ENCODE assay signal across 9 mouse cellular contexts in genomic region chr3:101570747-101571514, GRCm38 (mm10). TPM values are rescaled to one million over a fixed set of nuclear protein-coding genes. Genes with fewer than 3 reads are reported as not detected.
DNase-seq lines count a peak whose midpoint lies in the region; ATAC-seq and TF ChIP-seq lines count a peak whose summit lies in the region.
"Had no signal": no experiment of that assay in that cellular context is flagged by ENCODE, and none has a peak within 500 bp of the region (broad histone marks: within the 10 kb centered on the region; RNA-seq: fewer than 3 reads in every experiment).

No protein-coding gene starts in this region.

- 79% methylated on average over 6 of the region's 6 CpGs for WGBS in liver, embryonic 11.5 days
- 85% methylated on average over 6 of the region's 6 CpGs for WGBS in liver, postnatal 0 days (ENCODE audit: insufficient replicate concordance)
- WGBS in forebrain, embryonic 16.5 days = 83% methylated on average over 6 of the region's 6 CpGs
- WGBS in neural tube, embryonic 15.5 days = 83% methylated on average over 6 of the region's 6 CpGs

- H3K9me3 ChIP-seq in liver, embryonic 11.5 days (ENCODE audit: control insufficient read depth, low read length) = no peaks in the 10 kb centered on the region
- no peaks in the 10 kb centered on the region for H3K9me3 ChIP-seq in liver, postnatal 0 days (ENCODE audit: low read length)
- H3K9me3 ChIP-seq in ES-E14 (ENCODE audit: control insufficient read depth, insufficient read depth, low read depth, low read length) = no peaks in the 10 kb centered on the region
- H3K9me3 ChIP-seq in forebrain, embryonic 16.5 days (ENCODE audit: control insufficient read depth, low read length) = no peaks in the 10 kb centered on the region
- no peaks in the 10 kb centered on the region for H3K9me3 ChIP-seq in neural tube, embryonic 15.5 days (replicated peaks)

- H3K4me3 ChIP-seq in liver, embryonic 11.5 days (ENCODE audit: low read depth, low read length) = no peak overlapping the region
- no peak overlapping the region for H3K4me3 ChIP-seq in liver, postnatal 0 days (ENCODE audit: low read depth, low read length)
- H3K4me3 ChIP-seq in ES-E14 (ENCODE audit: insufficient read depth in 1 of 2, low read depth in 1 of 2, low read length in 2 of 2, poor library complexity in 1 of 2, severe bottlenecking in 1 of 2) = peak overlapping the region; percentile 1 to 32; a peak in 3 of 4 replicates
- H3K4me3 ChIP-seq in forebrain, embryonic 16.5 days (replicated peaks; ENCODE audit: low read length) = no peak overlapping the region
- H3K4me3 ChIP-seq in neural tube, embryonic 15.5 days (replicated peaks) = no peak overlapping the region

- no peak overlapping the region for H3K9ac ChIP-seq in liver, embryonic 11.5 days (ENCODE audit: low read depth, low read length)
- no peak overlapping the region for H3K9ac ChIP-seq in liver, postnatal 0 days (replicated peaks)
- peak overlapping the region; percentile 28; the same call in 1 of the 2 replicates for H3K9ac ChIP-seq in ES-E14 (ENCODE audit: insufficient read depth, low read depth, low read length, poor library complexity, severe bottlenecking)
- no peak overlapping the region for H3K9ac ChIP-seq in forebrain, embryonic 16.5 days (replicated peaks; ENCODE audit: low read depth, low read length)
- no peak overlapping the region for H3K9ac ChIP-seq in neural tube, embryonic 15.5 days (replicated peaks)

- no peak for TF ChIP-seq CTCF in liver, postnatal 0 days (IDR thresholded peaks at IDR 0.05; ENCODE audit: low read depth)

- in situ Hi-C loops in ES-E14 (cut with MboI; ENCODE audit: low sequenced_read_pairs in 2 of 2, unreplicated experiment in 2 of 2) = no loop called here

- intact Hi-C loops in heart, postnatal 25 days (cut with DNase I) = no loop called here

- TF ChIP-seq EP300 in liver, postnatal 0 days (IDR thresholded peaks at IDR 0.05; ENCODE audit: low read depth) = no peak

- no peaks in the 10 kb centered on the region for H3K27me3 ChIP-seq in liver, embryonic 11.5 days (replicated peaks; ENCODE audit: control insufficient read depth, insufficient read depth, low read length)
- H3K27me3 ChIP-seq in liver, postnatal 0 days (ENCODE audit: insufficient read depth, low read length) = no peaks in the 10 kb centered on the region
- no peaks in the 10 kb centered on the region for H3K27me3 ChIP-seq in forebrain, embryonic 16.5 days (replicated peaks; ENCODE audit: control insufficient read depth, insufficient read depth, low read length)
- H3K27me3 ChIP-seq in neural tube, embryonic 15.5 days (replicated peaks) = no peaks in the 10 kb centered on the region

- 0 out of 2 replicates have a peak, but pooled peaks have one; percentile 29 for ATAC-seq in liver, embryonic 11.5 days (replicated peaks; ENCODE audit: low FRiP score)
- no peak for ATAC-seq in liver, postnatal 0 days
- no peak; the same call in 1 of the 2 replicates for ATAC-seq in forebrain, embryonic 16.5 days
- no peak for ATAC-seq in neural tube, embryonic 15.5 days (ENCODE audit: low FRiP score)
- no peak; the same call in 1 of the 2 replicates for ATAC-seq in erythroid progenitor cell, adult 5-6 weeks (replicated peaks; ENCODE audit: low FRiP score, poor library complexity, severe bottlenecking)

- no peak overlapping the region for H3K27ac ChIP-seq in liver, embryonic 11.5 days (ENCODE audit: low read depth, low read length)
- no peak overlapping the region for H3K27ac ChIP-seq in liver, postnatal 0 days (ENCODE audit: low read depth)
- peak overlapping the region; percentile 95 for H3K27ac ChIP-seq in ES-E14 (ENCODE audit: insufficient read depth, low read depth, low read length, poor library complexity, severe bottlenecking)
- H3K27ac ChIP-seq in forebrain, embryonic 16.5 days (ENCODE audit: low read length) = 0 out of 2 replicates have a peak overlapping the region, but pooled peaks have one; percentile 11
- peak overlapping the region; percentile 49; the same call in 1 of the 2 replicates for H3K27ac ChIP-seq in neural tube, embryonic 15.5 days (replicated peaks)

- H3K4me1 ChIP-seq in liver, embryonic 11.5 days (replicated peaks; ENCODE audit: control insufficient read depth, insufficient read depth, low read length) = no peaks in the 10 kb centered on the region
- no peaks in the 10 kb centered on the region for H3K4me1 ChIP-seq in liver, postnatal 0 days (ENCODE audit: insufficient read depth)
- H3K4me1 ChIP-seq in ES-E14 (ENCODE audit: control insufficient read depth in 2 of 2, insufficient read depth in 2 of 2, low read length in 2 of 2, poor library complexity in 1 of 2) = peaks cover 4 to 29% of the 10 kb centered on the region in 2 experiments
- H3K4me1 ChIP-seq in forebrain, embryonic 16.5 days (replicated peaks; ENCODE audit: control insufficient read depth, insufficient read depth, low read length) = peaks cover 18% of the 10 kb centered on the region
- peaks cover 22% of the 10 kb centered on the region for H3K4me1 ChIP-seq in neural tube, embryonic 15.5 days

- peaks cover 8% of the 10 kb centered on the region; the same call in 1 of the 2 replicates for H3K36me3 ChIP-seq in liver, embryonic 11.5 days (ENCODE audit: control insufficient read depth, insufficient read depth, low read length)
- peaks cover 7% of the 10 kb centered on the region for H3K36me3 ChIP-seq in liver, postnatal 0 days (replicated peaks; ENCODE audit: insufficient read depth, low read length)
- peaks cover 9% of the 10 kb centered on the region for H3K36me3 ChIP-seq in ES-E14 (ENCODE audit: control insufficient read depth, insufficient read depth, low read length, poor library complexity, severe bottlenecking)
- H3K36me3 ChIP-seq in forebrain, embryonic 16.5 days (ENCODE audit: control insufficient read depth, insufficient read depth) = peaks cover 3% of the 10 kb centered on the region; the same call in 1 of the 2 replicates
- peaks cover 14% of the 10 kb centered on the region for H3K36me3 ChIP-seq in neural tube, embryonic 15.5 days

- H3K4me2 ChIP-seq in liver, embryonic 11.5 days = no peak overlapping the region
- no peak overlapping the region for H3K4me2 ChIP-seq in liver, postnatal 0 days (ENCODE audit: low read depth, low read length)
- H3K4me2 ChIP-seq in forebrain, embryonic 16.5 days (ENCODE audit: low read length) = no peak overlapping the region
- no peak overlapping the region for H3K4me2 ChIP-seq in neural tube, embryonic 15.5 days

- no peak for DNase-seq in liver, embryonic 11.5 days (ENCODE audit: low spot score)
- DNase-seq in liver, postnatal 0 days = no peak
- DNase-seq in ES-E14 (ENCODE audit: low read depth, low spot score) = peak; percentile 96
- DNase-seq in adrenal gland, adult 8-10 months = no peak
- no peak for DNase-seq in heart, postnatal 25 days (ENCODE audit: low spot score)
- DNase-seq: gastrocnemius, postnatal 25 days had no signal

TF ChIP-seq in ES-E14, 5 proteins besides CTCF, POLR2A, EP300 and RAD21:
- no peak for TF ChIP-seq ZNF384 (IDR thresholded peaks at IDR 0.05; ENCODE audit: low read depth, low read length)
- TF ChIP-seq MAFK (IDR thresholded peaks at IDR 0.05; ENCODE audit: insufficient read depth, low read depth, low read length) = no peak
- TF ChIP-seq HCFC1 (IDR thresholded peaks at IDR 0.05; ENCODE audit: borderline replicate concordance, insufficient read depth, low read length) = no peak
- no peak for TF ChIP-seq CHD2 (IDR thresholded peaks at IDR 0.05; ENCODE audit: low read depth, low read length)
- TF ChIP-seq ZC3H11A (IDR thresholded peaks at IDR 0.05; ENCODE audit: borderline replicate concordance, low read depth, low read length) = no peak

RNA-seq across cellular contexts. Expression of gene Atp1a1, which starts 33.6 kb away (rescaled TPM):
- 127 and 136 TPM in 2 replicates for polyA plus RNA-seq in liver, embryonic 11.5 days (2014; fragmentation: Nextera tagmentation; extraction: Ambion mirVana)
- 39.3 and 40.8 TPM in 2 replicates for polyA plus RNA-seq in liver, postnatal 0 days (2015; fragmentation: Nextera tagmentation; extraction: Ambion mirVana)
- total RNA-seq in ES-E14 (2012; rRNA removed) = 485 and 621 TPM in 2 replicates
- 42.7 and 49.2 TPM in 2 replicates for polyA plus RNA-seq in forebrain, embryonic 16.5 days (2015; fragmentation: Nextera tagmentation; extraction: Ambion mirVana)
- 77.2 and 88.7 TPM in 2 replicates for polyA plus RNA-seq in neural tube, embryonic 15.5 days (2015; fragmentation: Nextera tagmentation; extraction: Ambion mirVana)
- total RNA-seq in adrenal gland, adult 8-10 months (2022) = 100 to 1,000 TPM; 800 to 966 (median 845) TPM
- total RNA-seq in heart, postnatal 25 days (2021) = 100 to 1,000 TPM; 660 to 766 TPM
- 54.1 and 59.9 TPM in 2 replicates for total RNA-seq in erythroid progenitor cell, adult 5-6 weeks (2015; ENCODE audit: low replicate concordance)
- total RNA-seq in erythroid progenitor cell, adult 5-6 weeks (2017; ENCODE audit: low replicate concordance) = 55.7 and 67.4 TPM in 2 replicates

Comparison
In these comparisons a context has a peak if more than half of its experiments do, and no peak if none do; other contexts are left out.
1. H3K27ac ChIP-seq: peak in ES-E14 (single experiment), forebrain, embryonic 16.5 days (single experiment) and neural tube, embryonic 15.5 days (single experiment); none in liver, embryonic 11.5 days (single experiment) and liver, postnatal 0 days (single experiment).
2. H3K4me3 ChIP-seq: peak in ES-E14 (2 of 2); none in liver, embryonic 11.5 days (single experiment), liver, postnatal 0 days (single experiment), forebrain, embryonic 16.5 days (single experiment) and neural tube, embryonic 15.5 days (single experiment).